Mouse (Mus musculus) neural tube, embryonic 13.5 days (tissue): ENCODE measurements around the gene Ciita. TPM values are rescaled to one million over a fixed set of nuclear protein-coding genes. Genes with fewer than 3 reads are reported as not detected.

Source experiments
- ATAC-seq: fragments of 200-750 bp; cut with Nextera tagmentation; 2 replicates; pipeline ENCODE4 v1.8.0; 2017; ENCODE audit warnings: low read depth, mild to moderate bottlenecking, moderate TSS enrichment, moderate library complexity
- H3K27ac ChIP-seq: fragments of 300-500 bp; sonication (generic); replicated peaks from 2 replicates; pipeline ENCODE4 v1.5.1; 2015; ENCODE audit warnings: moderate library complexity, mild to moderate bottlenecking, inconsistent platforms
- H3K27me3 ChIP-seq: fragments of 300-500 bp; sonication (generic); 2 replicates; pipeline ENCODE4 v1.6.1; 2015; ENCODE audit warnings: mild to moderate bottlenecking, inconsistent platforms
- H3K36me3 ChIP-seq: fragments of 300-500 bp; sonication (generic); 2 replicates; pipeline ENCODE4 v1.6.1; 2015; ENCODE audit warnings: mild to moderate bottlenecking, inconsistent platforms
- H3K4me1 ChIP-seq: fragments of 300-500 bp; sonication (generic); replicated peaks from 2 replicates; pipeline ENCODE4 v1.6.1; 2015; ENCODE audit warnings: inconsistent platforms
- H3K4me2 ChIP-seq: fragments of 300-500 bp; sonication (generic); 2 replicates; pipeline ENCODE4 v1.6.1; 2015; ENCODE audit warnings: inconsistent platforms, mild to moderate bottlenecking, moderate library complexity
- H3K4me3 ChIP-seq: fragments of 300-500 bp; sonication (generic); 2 replicates; pipeline ENCODE4 v1.5.1; 2015; ENCODE audit warnings: mild to moderate bottlenecking, inconsistent platforms
- H3K9ac ChIP-seq: fragments of 300-500 bp; sonication (generic); 2 replicates; pipeline ENCODE4 v1.6.1; 2015; ENCODE audit warnings: moderate library complexity, mild to moderate bottlenecking, inconsistent platforms
- H3K9me3 ChIP-seq: fragments of 300-500 bp; sonication (generic); 2 replicates; pipeline ENCODE4 v1.6.1; 2016; ENCODE audit warnings: inconsistent platforms
- WGBS: fragments of 180-500 bp; shearing (Covaris S2); methylation state at CpG from one replicate; pipeline ENCODE4 v1.1.7; 2015; 5-methylcytosine and 5-hydroxymethylcytosine counted together
- polyA plus RNA-seq: library from polyadenylated mRNA; unstranded; fragments of >200 nt; fragmentation: Nextera tagmentation; extraction: Ambion mirVana; gene quantifications from 2 replicates; pipeline ENCODE4 v1.2.1, GENCODE M21; 2015

Gene Ciita
- polyA plus RNA-seq, 1 experiment from 2014 or later, result 0.35 TPM

DNA sequence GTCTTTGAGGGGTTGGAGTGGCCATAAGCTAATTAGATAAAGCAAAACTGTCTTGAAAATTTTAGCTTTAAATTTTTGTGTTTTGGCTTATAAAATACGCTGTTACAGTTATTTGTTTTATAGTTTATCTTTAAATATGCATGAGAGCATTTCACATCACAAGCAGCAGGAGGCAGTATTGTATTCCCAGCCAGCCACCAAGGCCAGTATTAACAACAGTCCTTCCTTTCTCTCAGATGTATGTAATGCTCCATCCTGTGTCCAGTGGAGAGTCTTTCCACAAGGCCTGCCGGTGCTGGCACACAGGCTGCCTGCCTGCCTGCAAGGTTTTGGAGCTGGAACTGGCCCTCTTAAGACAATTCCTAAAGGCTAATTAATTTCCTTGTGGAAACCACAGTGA lies 92.0 kb downstream of the Ciita start:
- Histone ChIP-seq H3K4me3 (no peak overlapping the region), H3K36me3 (peaks cover 83% of the 10 kb centered on the region), H3K9ac (no peak overlapping the region), H3K27ac (no peak overlapping the region), H3K27me3 (no peaks in the 10 kb centered on the region), H3K9me3 (no peaks in the 10 kb centered on the region), H3K4me2 (no peak overlapping the region), H3K4me1 (no peaks in the 10 kb centered on the region)
- WGBS, result 52% methylated on average over 2 of the region's 2 CpGs
- no peak for ATAC-seq

DNA sequence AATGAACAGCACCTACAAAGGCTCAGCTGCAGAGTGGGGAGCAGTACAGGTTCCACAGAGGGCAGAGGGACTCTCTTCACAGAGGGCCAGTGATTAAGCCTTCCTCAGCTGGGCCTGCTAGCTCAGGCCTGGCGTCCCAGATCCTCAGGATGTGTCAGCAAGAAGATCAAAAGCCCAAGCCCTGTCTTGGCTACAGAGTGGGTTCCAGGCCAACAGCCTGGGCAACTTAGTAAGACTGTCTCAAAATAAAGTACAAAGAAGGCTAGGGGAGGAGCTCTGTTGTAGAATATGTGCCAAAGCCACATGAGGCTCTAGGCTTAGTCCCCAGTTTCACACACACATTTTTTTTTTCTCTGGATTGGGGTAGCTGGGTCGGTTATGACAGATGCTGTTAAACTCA lies 95.1 kb downstream of the Ciita start:
- peaks cover 89% of the 10 kb centered on the region for H3K36me3 ChIP-seq
- 80% methylated on average over 2 of the region's 2 CpGs for WGBS

DNA sequence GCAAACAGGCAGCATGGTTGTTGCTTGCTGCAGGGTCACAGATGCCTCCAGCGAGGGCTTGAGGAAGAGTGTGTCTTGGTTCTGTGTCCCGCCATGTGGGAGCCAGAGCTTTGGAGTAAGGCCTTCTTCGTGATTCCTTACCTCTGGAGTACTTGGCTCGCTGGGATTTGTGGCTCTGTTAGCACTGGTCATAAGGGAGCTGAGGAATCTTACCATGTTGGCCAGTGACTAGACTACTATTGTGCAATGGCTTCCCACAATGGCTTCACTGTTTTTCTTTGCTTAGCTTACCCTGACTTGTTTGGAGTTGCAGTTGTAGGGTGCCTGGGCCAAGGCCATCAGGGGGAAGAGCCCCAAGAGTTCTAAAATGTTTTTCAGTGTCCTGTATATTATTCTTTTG lies 96.1 kb downstream of the Ciita start:
- 90% methylated on average over 4 of the region's 4 CpGs for WGBS
- Histone ChIP-seq H3K4me3 (no peak overlapping the region), H3K9ac (no peak overlapping the region), H3K9me3 (no peaks in the 10 kb centered on the region), H3K4me1 (no peaks in the 10 kb centered on the region), H3K27me3 (no peaks in the 10 kb centered on the region), H3K36me3 (peaks cover 89% of the 10 kb centered on the region), H3K4me2 (no peak overlapping the region), H3K27ac (no peak overlapping the region)
- ATAC-seq, result no peak

More for the DNA sequence above, 95.1 kb downstream of the Ciita start:
- H3K9ac ChIP-seq, result no peak overlapping the region
- H3K4me2 ChIP-seq, result no peak overlapping the region
- no peaks in the 10 kb centered on the region for H3K4me1 ChIP-seq
- no peak overlapping the region for H3K27ac ChIP-seq
- no peaks in the 10 kb centered on the region for H3K9me3 ChIP-seq
- ATAC-seq, result no peak
- no peaks in the 10 kb centered on the region for H3K27me3 ChIP-seq
- no peak overlapping the region for H3K4me3 ChIP-seq

DNA sequence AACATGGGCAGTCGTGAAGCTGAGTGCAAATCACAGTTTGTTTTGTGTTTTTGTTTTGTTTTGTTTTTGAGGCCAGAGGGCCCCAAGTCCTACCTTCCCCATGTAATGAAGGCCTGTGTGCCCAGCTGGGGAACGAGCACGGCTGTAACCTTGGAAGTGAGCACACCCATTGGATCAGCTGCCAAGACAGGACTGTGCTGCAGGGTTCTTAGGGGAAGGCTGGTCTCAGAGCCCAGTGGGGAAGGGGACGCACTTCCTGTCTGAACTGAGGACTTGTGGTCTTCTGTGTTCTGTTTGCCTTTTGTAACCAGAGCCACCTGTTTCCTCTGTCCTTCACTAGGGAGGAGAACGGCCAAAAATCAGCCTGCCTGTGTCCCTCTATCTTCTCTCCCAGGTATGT lies 97.7 kb downstream of the Ciita start:
- no peaks in the 10 kb centered on the region for H3K4me1 ChIP-seq
- no peak overlapping the region for H3K27ac ChIP-seq
- no peak overlapping the region for H3K4me2 ChIP-seq
- no peak overlapping the region for H3K4me3 ChIP-seq
- no peaks in the 10 kb centered on the region for H3K9me3 ChIP-seq
- ATAC-seq, result no peak
- no peaks in the 10 kb centered on the region for H3K27me3 ChIP-seq
- 76% methylated on average over 5 of the region's 5 CpGs for WGBS
- H3K36me3 ChIP-seq, result peaks cover 95% of the 10 kb centered on the region
- no peak overlapping the region for H3K9ac ChIP-seq

Other genes starting within 250 kb of the Ciita start
- gene Emp2, start 166.1 kb upstream of the Ciita start, polyA plus RNA-seq, result 5.3 and 5.7 TPM in 2 replicates
- 5.2 and 5.7 TPM in 2 replicates for gene Tekt5, start 84.6 kb upstream of the Ciita start, polyA plus RNA-seq
- 47.8 and 51.1 TPM in 2 replicates for gene Nubp1, start 68.1 kb upstream of the Ciita start, polyA plus RNA-seq
- 39.2 and 40.5 TPM in 2 replicates for gene Tvp23a, start 32.7 kb upstream of the Ciita start, polyA plus RNA-seq
- 19.1 and 21.8 TPM in 2 replicates for gene Dexi, start 63.0 kb downstream of the Ciita start, polyA plus RNA-seq
- gene Clec16a, start 65.3 kb downstream of the Ciita start, polyA plus RNA-seq, result 68.7 and 69.0 TPM in 2 replicates